Mouse (Mus musculus): ENCODE measurements around the gene Des. TPM values are rescaled to one million over a fixed set of nuclear protein-coding genes. Genes with fewer than 3 reads are reported as not detected.

Gene Des
- total and polyA plus RNA-seq, 2 experiments from 2014 or later = 1.4 to 1.9 TPM

- 71% methylated on average over 2 of the region's 2 CpGs for WGBS
- no peak for ATAC-seq (ENCODE audit: low FRiP score)
Observed at GRCm38 (mm10) chr1:75379196-75379595, 19.1 kb downstream of the Des start.

GRCm38 (mm10) chr1:75379931-75380330 lies 19.8 kb downstream of the Des start:
- H3K27me3 ChIP-seq (ENCODE audit: insufficient read depth, low read length) = no peaks in the 10 kb centered on the region
- WGBS = 80% methylated on average over 8 of the region's 8 CpGs

More at GRCm38 (mm10) chr1:75379196-75379595, 19.1 kb downstream of the Des start:
- Histone ChIP-seq H3K4me1 (ENCODE audit: insufficient read depth, low read length) (peaks cover 14% of the 10 kb centered on the region; the same call in 1 of the 2 replicates), H3K9ac (replicated peaks; ENCODE audit: low read length, poor library complexity, severe bottlenecking) (no peak overlapping the region), H3K4me2 (ENCODE audit: low read depth, low read length, poor library complexity, severe bottlenecking) (no peak overlapping the region), H3K27ac (ENCODE audit: low read depth, low read length) (no peak overlapping the region), H3K4me3 (ENCODE audit: low read depth, low read length) (no peak overlapping the region), H3K27me3 (ENCODE audit: insufficient read depth, low read length) (no peaks in the 10 kb centered on the region), H3K9me3 (ENCODE audit: low read length) (no peaks in the 10 kb centered on the region), H3K36me3 (ENCODE audit: insufficient read depth, low read length) (no peaks in the 10 kb centered on the region)
- DNase-seq (ENCODE audit: low spot score) = no peak
- no peak for TF ChIP-seq CTCF (IDR thresholded peaks at IDR 0.05)

GRCm38 (mm10) chr1:75380951-75381350 lies 20.8 kb downstream of the Des start:
- Histone ChIP-seq H3K4me2 (ENCODE audit: low read depth, low read length, poor library complexity, severe bottlenecking) (peak overlapping the region; percentile 96), H3K4me3 (ENCODE audit: low read depth, low read length) (no peak overlapping the region), H3K9me3 (ENCODE audit: low read length) (no peaks in the 10 kb centered on the region), H3K4me1 (ENCODE audit: insufficient read depth, low read length) (peaks cover 22% of the 10 kb centered on the region; the same call in 1 of the 2 replicates), H3K36me3 (ENCODE audit: insufficient read depth, low read length) (no peaks in the 10 kb centered on the region), H3K9ac (replicated peaks; ENCODE audit: low read length, poor library complexity, severe bottlenecking) (no peak overlapping the region), H3K27me3 (ENCODE audit: insufficient read depth, low read length) (no peaks in the 10 kb centered on the region), H3K27ac (ENCODE audit: low read depth, low read length) (no peak overlapping the region)
- no peak for TF ChIP-seq CTCF (IDR thresholded peaks at IDR 0.05)
- ATAC-seq (ENCODE audit: low FRiP score) (no peak), DNase-seq (ENCODE audit: low spot score) (no peak)
- 59% methylated on average over 2 of the region's 2 CpGs for WGBS

More at GRCm38 (mm10) chr1:75379931-75380330, 19.8 kb downstream of the Des start:
- TF ChIP-seq CTCF (IDR thresholded peaks at IDR 0.05) = no peak
- Histone ChIP-seq H3K27ac (ENCODE audit: low read depth, low read length) (no peak overlapping the region), H3K4me2 (ENCODE audit: low read depth, low read length, poor library complexity, severe bottlenecking) (no peak overlapping the region), H3K36me3 (ENCODE audit: insufficient read depth, low read length) (no peaks in the 10 kb centered on the region), H3K4me1 (ENCODE audit: insufficient read depth, low read length) (peaks cover 16% of the 10 kb centered on the region; the same call in 1 of the 2 replicates), H3K9ac (replicated peaks; ENCODE audit: low read length, poor library complexity, severe bottlenecking) (no peak overlapping the region), H3K9me3 (ENCODE audit: low read length) (no peaks in the 10 kb centered on the region), H3K4me3 (ENCODE audit: low read depth, low read length) (no peak overlapping the region)
- DNase-seq (ENCODE audit: low spot score) = no peak
- ATAC-seq (ENCODE audit: low FRiP score) = no peak

GRCm38 (mm10) chr1:75381482-75382355 lies 21.6 kb downstream of the Des start:
- peak; percentile 45 for TF ChIP-seq CTCF (IDR thresholded peaks at IDR 0.05)
- peak; percentile 64; the same call in 1 of the 2 replicates for ATAC-seq (ENCODE audit: low FRiP score)
- peak overlapping the region; percentile 83 for H3K27ac ChIP-seq (ENCODE audit: low read depth, low read length)
- H3K27me3 ChIP-seq (ENCODE audit: insufficient read depth, low read length) = no peaks in the 10 kb centered on the region
- peak overlapping the region; percentile 96 for H3K4me2 ChIP-seq (ENCODE audit: low read depth, low read length, poor library complexity, severe bottlenecking)
- peak; percentile 35 for DNase-seq (ENCODE audit: low spot score)
- H3K4me1 ChIP-seq (ENCODE audit: insufficient read depth, low read length) = peaks cover 24% of the 10 kb centered on the region; the same call in 1 of the 2 replicates
- no peaks in the 10 kb centered on the region for H3K36me3 ChIP-seq (ENCODE audit: insufficient read depth, low read length)
- H3K9ac ChIP-seq (replicated peaks; ENCODE audit: low read length, poor library complexity, severe bottlenecking) = peak overlapping the region; percentile 91
- H3K9me3 ChIP-seq (ENCODE audit: low read length) = no peaks in the 10 kb centered on the region
- H3K4me3 ChIP-seq (ENCODE audit: low read depth, low read length) = peak overlapping the region; percentile 79
- 2% methylated on average over 39 of the region's 60 CpGs for WGBS

- H3K27me3 ChIP-seq (ENCODE audit: insufficient read depth, low read length) = peaks cover 8% of the 10 kb centered on the region; the same call in 1 of the 2 replicates
- ATAC-seq (ENCODE audit: low FRiP score) (0 out of 2 replicates have a peak, but pooled peaks have one; percentile 11), DNase-seq (ENCODE audit: low spot score) (no peak)
- peaks cover 3% of the 10 kb centered on the region; the same call in 1 of the 2 replicates for H3K36me3 ChIP-seq (ENCODE audit: insufficient read depth, low read length)
- peak overlapping the region; percentile 96 for H3K4me2 ChIP-seq (ENCODE audit: low read depth, low read length, poor library complexity, severe bottlenecking)
- no peak for TF ChIP-seq CTCF (IDR thresholded peaks at IDR 0.05)
- H3K27ac ChIP-seq (ENCODE audit: low read depth, low read length) = peak overlapping the region; percentile 83
- no peaks in the 10 kb centered on the region for H3K9me3 ChIP-seq (ENCODE audit: low read length)
- peaks cover 30% of the 10 kb centered on the region for H3K4me1 ChIP-seq (ENCODE audit: insufficient read depth, low read length)
- WGBS = 2% methylated on average over 23 of the region's 28 CpGs
- H3K9ac ChIP-seq (replicated peaks; ENCODE audit: low read length, poor library complexity, severe bottlenecking) = peak overlapping the region; percentile 91
- H3K4me3 ChIP-seq (ENCODE audit: low read depth, low read length) = peak overlapping the region; percentile 79
Observed at GRCm38 (mm10) chr1:75382356-75383071, 22.4 kb downstream of the Des start.
